Mouse (Mus musculus): ENCODE measurements around the gene Dyrk3. TPM values are rescaled to one million over a fixed set of nuclear protein-coding genes. Genes with fewer than 3 reads are reported as not detected.

The Dyrk3 gene
- total RNA-seq, 2 experiments from 2014 or later = 15.7 to 17.4 TPM

DNA sequence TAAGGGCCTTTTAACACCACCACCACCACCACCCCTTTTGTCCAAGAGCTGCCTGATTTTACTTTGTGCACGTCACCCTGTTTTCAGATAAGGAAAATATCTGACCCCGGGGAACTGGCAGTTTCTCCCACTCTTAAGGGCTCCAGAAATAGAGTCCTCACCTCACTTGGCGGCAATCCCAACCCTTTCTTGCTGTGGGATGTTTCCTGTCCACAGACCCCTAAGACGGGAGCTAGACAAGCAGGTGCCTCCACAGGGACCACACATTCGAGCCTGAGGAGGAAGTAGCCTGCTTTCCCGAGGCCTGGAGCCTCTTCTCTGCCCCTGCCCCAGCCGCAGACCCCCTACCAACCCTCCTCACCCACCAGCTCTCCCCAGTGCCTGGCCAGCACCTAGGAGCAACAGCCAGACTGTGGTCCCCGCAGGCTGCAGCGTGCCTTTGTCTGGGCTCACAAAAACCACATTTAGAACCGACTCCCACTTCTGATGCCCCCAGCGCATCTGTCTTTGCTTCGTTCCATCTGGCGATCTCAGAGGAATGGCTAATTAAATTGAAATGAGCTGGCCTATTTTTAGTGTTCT, 21.6 kb downstream of the Dyrk3 start:
- peak; percentile 44 to 53 for DNase-seq (ENCODE audit: extremely low spot score in 1 of 2, low spot score in 1 of 2)

DNA sequence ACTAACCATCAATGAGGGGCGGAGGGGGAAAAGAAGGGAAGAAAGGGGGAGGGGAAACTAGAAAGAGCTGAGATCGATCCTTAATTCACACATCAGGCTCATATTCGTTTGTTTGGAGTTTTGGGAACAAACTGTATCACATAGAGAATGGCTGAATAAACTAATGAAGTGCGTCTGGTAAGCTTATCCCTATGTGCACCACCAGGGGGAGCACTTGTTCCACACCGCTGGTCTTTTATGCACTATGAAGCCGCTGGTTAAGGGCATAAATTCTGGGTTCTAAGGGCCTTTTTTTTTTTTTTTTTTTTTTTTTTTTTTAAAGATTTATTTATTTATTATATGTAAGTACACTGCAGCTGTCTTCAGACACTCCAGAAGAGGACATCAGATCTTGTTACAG, 22.2 kb downstream of the Dyrk3 start:
- DNase-seq (ENCODE audit: extremely low spot score in 1 of 2, low spot score in 1 of 2) = peak; percentile 44 to 79

DNA sequence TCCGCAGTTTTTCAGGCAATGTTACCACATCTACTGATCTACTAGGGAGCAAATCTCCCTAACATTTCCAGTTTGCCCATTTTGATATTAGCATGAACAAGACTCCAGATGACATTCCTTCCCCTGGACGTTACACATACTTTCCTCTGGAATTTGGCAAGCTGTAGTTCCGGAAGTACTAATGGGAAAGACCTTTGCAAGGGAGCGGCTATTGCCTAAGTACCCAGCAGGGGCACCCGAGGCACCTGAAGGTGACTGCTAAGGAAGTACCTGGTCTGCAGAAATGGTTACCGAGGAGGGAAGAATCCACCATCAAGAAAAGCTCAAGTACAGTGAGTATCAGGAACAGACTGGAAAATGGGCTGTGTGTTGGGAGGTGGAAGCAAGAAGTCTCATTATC, 25.6 kb downstream of the Dyrk3 start:
- no peak for DNase-seq (ENCODE audit: extremely low spot score in 1 of 2, low spot score in 1 of 2)

DNA sequence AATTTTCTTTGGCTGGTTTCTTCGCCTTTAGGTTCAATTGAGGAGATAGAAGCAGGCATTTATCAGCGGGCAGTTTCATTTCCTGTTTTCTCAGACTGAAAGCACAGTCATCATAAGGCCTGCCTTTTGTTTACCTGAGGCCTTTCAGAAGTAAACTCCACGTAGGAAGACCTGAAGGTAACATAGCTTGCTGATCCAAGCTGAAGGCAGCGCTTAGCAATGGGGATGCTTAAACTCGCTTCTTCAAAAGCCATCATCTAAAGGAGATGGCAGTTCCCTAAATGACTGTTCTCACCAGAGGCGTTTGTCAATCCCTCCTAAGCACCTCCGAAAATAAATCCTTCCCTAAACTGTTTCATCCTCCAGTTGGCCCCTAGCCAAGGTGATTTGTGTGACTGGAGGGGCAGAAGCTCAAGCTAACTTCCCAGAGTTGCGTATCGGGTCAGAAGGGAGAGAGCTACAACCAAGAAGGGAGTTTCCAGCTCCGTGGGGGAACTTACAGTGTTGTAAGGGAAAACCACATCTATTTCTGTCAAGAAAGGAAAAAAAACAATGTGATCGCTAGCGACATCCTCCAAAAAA, 27.5 kb downstream of the Dyrk3 start:
- DNase-seq (ENCODE audit: extremely low spot score in 1 of 2, low spot score in 1 of 2) = no peak

DNA sequence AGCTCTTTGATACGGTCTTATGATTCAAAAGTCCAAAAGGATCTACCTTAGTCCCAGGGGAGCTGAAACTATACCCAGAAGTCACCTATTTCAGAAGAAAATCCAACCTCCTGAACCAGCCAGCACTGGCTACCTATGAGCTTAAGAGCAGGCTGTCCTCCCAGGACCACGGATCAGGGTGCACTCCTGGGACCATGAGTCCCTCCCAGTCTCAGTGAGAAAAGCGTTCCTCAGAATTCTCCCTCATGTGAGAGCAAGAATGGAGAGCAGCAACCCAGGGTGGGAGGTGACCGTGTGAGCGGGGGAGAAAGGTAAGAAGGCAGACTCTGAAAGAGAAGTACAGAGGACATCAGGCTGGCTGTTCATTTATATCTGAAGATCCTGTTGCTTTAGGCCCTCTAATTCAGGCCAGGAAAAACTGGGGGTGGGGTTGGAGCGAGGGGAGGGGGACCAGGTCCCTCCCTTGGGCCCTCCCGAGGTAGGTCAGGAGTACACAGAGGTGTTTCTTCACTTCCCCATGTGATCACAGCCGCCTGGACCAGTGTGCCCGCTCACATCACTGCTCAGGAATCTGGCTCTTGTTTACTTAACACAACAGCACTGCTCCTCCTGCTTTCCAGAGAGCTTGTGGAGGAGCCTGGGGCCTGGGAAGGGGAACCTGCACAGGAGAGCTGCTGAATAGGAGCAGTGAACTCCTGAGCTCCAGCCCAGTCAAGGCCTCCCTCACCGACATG, 30.4 kb downstream of the Dyrk3 start:
- DNase-seq (ENCODE audit: extremely low spot score in 1 of 2, low spot score in 1 of 2) = no peak

DNA sequence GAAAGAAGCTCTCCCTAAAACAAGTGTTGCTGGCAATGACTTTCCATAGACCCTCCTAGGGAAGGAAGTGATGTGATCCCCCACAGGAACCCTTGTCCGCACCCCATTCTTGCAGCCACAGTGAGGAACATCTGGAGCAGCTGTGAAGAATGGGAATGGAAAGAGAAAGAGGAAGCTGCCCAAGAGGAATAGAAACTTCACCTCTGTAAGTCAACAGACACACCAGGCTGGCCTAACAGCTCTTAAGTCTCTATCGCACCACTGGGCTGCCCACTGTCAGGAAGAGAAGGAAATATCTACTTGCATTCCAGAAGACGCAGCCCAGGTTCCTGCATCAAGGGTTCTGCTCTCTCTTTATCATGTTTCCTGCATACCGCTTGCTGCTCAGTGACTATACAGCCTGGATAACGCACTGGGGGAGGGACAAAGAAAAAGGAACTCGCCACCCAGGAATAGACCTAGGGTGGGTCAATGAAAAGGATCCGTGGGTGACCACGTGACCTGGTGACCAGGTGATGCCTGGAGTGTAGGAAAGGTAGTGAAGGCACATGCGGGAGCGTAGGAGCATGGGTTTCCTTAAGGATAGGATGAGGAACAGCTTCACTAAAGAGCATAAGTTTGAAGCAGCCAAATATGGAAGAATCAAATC, 34.2 kb downstream of the Dyrk3 start:
- DNase-seq (ENCODE audit: extremely low spot score in 1 of 2, low spot score in 1 of 2) = no peak

DNA sequence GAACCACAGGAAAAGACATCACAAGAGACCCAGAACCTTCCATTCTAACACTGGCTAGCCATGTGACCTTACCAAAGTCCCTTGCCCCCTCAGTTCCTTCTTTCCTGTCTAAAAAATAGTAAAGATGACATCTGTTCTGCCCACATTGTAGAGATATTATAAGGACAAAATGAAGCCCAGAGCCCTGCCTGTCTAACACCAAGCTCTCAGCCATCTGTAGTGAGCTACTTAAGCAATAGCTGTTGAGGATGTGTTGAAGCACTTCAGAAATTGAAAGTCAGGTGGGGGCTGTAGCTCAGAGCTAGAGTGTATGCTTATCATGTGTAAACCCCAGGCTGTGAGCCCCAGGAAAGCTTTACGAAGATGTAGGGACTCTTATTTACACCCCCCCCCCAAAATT, 37.3 kb downstream of the Dyrk3 start:
- no peak for DNase-seq (ENCODE audit: extremely low spot score in 1 of 2, low spot score in 1 of 2)

DNA sequence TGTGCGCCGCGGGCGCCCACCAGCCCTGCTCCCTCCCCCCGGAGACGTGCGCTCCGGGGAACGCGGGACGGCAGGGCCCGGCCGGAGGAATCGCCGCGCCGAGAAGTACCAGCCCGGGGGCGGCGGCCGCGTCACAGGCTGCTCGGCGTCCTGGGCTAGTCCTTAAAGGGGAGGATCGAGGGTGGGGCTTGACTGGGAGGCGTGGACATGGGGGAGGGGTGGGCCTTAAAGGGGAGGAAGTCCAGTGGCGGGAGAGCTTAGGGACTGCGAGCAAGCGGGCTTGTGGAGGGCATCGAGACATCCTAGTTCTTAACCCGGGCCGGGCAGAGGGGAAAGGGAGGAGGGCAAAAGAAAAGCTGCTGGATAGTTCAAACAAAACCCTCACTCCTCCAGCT, 40.4 kb downstream of the Dyrk3 start, which contains the start of gene Mapkapk2:
Mapkapk2 (minus strand) TSS at position 127 of the 395 bp plus-strand sequence.
- peak; percentile 77 to 81 for DNase-seq (ENCODE audit: extremely low spot score in 1 of 2, low spot score in 1 of 2)

DNA sequence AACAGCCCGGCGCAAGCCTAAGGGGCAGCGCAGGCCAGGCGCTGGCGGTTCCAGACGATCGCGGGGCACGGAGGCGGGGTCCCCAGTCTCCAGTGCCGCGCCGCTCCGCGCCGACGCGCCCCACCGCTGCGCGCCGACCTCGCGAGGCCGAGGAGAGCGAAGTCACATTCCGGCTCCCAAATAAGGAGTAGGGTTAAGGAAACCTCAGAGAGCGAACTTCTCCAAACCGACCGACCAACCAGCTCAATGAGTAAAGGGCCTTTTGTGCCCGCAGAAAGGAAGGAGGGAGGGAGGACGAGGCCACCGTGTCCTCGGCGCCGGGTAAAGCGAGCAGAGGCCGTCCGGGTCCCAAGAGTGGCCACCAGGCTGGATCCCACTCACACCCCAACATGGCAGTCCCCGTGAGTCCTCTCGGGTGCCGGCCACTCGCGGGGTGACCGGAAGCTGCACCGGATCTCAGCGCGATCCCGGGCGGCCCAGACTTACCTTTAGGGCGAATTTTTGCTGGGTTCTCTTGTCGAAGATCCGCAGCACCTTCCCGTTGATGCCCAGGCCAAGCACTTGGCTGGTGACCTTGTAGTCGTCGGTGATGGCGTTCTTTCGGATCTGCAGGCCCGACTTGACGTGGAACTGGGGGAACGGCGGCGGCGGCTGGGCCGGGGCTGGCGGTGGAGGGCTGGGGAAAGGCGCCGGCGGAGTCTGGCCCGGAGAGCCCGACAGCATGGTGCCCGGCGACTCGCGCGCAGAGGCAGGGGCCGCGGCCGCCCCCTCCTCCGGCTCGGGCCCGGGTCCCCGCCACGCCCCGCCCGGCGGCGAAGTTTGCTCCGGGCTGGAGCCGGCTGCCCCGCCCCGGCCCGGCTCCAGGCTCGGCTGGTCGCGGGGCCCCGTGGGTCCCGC, 41.1 kb downstream of the Dyrk3 start:
- DNase-seq (ENCODE audit: extremely low spot score in 1 of 2, low spot score in 1 of 2) = no peak

DNA sequence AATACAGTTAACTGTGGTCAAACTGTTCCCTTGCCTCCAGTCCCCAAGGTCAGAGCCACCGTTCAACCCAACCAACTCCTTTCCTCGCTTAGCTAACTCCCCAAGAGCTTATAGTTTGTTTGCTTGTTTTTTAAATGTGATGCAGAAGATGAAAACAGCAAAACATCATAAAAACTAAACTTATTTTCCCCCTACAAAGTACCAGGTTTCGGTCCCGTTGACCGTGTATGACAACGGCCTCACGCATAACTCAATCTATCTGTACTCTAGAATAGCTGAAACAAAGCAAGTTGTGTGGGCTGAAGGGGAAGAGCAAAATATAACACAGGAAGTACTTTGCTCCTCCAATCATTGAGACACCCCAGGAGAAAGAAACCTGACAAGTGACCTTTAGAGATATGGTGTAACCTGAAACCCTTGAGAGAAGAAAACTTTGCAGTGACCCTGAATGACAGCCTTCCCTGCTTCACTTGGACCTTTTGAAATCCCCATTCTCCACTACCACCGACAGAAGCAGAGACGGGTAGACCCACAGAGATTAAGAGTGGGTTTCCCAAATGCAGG, 41.9 kb downstream of the Dyrk3 start:
- DNase-seq (ENCODE audit: extremely low spot score in 1 of 2, low spot score in 1 of 2) = no peak

DNA sequence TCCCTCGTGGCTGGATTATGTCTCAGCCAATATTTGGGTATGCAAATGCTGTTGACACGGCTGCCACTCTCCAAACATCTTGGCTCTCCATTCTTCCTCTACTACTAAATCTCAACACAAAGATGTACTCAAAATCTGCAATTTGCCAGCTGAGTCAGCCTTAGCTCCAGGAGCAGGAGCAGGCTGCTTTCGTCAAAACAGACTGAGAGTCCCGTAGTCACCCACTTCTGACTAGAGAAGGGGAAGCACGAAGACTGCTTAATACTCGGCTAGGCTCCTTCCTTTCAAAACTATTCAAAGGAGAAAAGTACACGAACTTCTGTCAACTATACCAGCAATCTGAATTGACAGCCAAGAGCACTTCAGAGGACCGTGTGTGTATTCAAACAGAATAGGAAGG, 42.6 kb downstream of the Dyrk3 start:
- DNase-seq (ENCODE audit: extremely low spot score in 1 of 2, low spot score in 1 of 2) = no peak

DNA sequence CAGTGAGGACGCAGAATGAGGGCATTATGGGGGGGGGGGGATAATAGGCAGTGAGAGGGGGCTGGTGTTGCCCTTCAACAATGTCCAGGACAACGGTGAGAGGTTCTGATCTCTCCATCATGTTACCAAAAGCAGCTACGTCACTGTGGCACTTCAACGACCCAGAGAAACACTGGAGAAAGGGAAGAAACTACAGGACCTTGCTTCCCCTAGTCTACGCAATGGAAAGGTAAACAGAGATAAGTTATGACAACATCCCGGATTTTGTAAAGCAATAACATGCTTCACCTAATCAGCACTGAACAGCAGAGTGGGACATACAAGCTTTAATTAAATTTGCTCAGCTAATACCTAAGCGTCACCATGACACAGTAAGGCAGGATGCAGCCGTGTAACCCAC, 44.3 kb downstream of the Dyrk3 start:
- no peak for DNase-seq (ENCODE audit: extremely low spot score in 1 of 2, low spot score in 1 of 2)

DNA sequence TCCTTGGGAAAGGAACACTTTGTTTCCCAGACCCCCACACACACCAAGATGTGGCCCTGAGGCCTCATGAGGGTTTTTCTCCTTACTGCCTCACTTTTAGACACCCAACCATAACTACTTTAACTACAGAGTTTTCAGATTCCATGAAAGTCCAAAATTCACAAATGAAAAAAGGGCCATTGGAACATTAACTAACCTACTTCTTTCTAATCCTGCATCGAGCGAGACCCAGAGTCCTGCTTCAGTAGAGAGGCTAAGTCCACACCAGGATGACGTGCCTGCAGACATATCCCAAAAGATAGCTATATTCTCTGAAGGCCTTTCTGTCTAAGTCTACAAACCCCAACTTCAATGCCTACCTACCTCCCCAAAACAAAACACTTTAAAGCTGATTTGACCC, 45.3 kb downstream of the Dyrk3 start:
- DNase-seq (ENCODE audit: extremely low spot score in 1 of 2, low spot score in 1 of 2) = no peak

DNA sequence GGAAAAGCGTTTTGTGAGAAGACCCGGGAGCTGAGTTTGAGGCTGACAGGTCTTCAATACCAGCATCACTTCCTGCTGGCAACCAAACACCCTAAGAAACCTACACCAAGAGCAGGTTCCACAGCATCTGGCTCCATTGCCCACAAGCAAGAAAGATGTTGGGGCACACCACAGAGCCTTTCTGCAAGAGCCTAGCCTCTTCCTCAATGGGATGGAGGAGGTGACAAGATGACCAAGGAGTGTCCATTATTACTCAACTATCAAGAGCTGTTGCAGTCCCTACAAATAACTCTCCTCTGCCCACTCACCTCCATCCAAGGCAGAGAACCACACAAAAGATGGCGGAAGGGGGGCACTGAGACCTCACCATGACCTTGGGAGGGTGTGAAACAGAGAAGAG, 46.0 kb downstream of the Dyrk3 start:
- DNase-seq (ENCODE audit: extremely low spot score in 1 of 2, low spot score in 1 of 2) = no peak

DNA sequence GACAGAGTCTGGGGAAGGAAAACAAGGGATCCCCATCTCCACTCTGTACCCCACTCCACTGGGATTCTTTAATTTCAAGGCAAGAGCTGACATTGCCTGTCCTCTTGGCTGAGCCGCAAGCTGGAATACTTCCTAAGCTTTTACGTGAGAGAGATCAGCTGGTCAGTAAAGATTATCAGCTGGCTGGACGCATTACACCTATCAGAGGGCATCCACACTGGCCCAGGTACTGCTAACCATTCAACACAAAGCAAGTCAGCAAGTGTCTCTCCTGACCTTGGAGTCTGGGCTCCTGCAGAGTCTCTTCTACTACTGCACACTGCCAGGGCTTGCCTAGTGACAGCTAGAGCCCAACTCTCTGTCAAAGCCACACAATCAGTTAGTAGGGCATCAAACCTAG, 46.7 kb downstream of the Dyrk3 start:
- DNase-seq (ENCODE audit: extremely low spot score in 1 of 2, low spot score in 1 of 2) = no peak

DNA sequence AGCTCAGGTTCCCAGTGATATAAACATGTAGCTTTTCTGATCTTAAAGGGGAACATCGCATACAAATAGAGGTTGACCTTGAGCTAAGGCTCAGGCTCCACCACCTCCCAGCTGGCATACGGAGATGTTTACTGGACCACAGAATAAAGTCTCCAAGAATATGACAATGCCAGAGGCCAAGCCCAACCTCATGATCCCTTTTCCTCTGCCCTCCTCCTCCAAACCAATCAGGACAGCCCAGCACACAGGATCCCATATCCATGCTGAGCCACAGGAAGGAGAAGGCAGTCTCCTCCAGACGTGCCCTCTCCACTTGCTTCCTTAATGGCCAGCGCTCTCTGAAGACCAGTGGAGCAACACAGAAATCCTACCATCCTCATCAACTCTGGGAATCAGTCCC, 47.3 kb downstream of the Dyrk3 start:
- DNase-seq (ENCODE audit: extremely low spot score in 1 of 2, low spot score in 1 of 2) = no peak

DNA sequence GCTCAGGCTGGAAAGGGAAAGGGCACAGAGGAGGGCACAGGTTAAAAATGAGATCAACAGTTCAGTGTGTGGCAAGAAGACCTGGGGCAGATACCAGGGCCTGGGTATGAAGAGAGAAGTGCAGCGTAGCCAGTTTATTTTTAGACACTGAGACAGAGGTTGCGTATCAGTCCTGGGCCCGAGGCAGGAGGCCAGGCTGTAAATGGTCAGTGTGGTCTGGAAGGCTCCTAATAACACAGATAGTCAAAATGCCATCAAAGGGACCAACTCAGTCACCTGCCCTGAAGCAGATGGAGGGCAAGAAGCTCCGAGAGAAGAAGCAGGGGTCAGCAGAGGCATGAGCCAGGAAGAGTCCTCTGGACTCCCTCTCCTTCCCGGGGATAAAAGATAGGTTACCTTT, 47.9 kb downstream of the Dyrk3 start:
- DNase-seq (ENCODE audit: extremely low spot score in 1 of 2, low spot score in 1 of 2) = no peak

DNA sequence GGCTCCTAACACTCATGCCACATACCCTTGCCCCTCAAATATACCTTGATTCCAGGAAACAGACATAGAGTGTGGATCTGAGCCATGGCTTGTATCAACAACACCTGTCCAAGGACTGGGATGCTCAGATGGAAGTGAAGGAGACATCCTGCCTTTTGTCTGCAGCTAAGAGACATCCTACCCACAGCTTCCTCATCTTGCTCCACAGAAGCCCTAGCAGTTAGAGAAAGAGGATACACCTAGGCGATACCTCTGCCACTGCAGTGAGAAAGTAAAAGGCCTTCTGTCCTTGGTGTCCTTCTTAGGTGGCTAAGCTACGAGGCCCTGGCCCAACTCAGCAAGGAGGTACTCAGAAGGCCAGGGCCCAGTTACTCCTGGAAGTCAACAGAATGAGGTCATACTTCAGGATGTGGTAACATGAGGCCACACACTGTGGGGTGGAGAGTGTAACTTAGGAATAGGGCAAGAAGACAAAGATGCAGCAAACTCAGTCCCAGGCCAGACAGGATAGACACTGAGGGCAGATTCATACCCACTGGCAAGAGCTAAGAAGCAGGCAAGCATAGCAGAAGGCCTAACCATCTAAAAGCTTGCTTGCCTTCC, 48.5 kb downstream of the Dyrk3 start:
- no peak for DNase-seq (ENCODE audit: extremely low spot score in 1 of 2, low spot score in 1 of 2)

DNA sequence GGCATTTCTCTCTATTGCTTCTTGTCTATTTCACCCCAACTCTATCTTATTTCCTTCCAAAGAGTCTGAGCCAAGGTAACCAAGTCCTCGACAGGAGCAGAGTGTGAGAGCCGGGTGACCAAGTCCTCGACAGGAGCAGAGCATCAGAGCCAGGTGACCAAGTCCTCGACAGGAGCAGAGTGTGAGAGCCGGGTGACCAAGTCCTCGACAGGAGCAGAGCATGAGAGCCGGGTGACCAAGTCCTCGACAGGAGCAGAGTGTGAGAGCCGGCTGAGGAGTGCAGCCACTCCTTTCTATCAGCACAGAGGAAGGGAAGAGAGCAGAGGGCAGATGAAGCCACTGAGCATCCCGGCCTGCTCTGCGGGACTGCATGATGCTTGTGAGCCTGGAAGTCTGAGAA, 49.6 kb downstream of the Dyrk3 start:
- DNase-seq (ENCODE audit: extremely low spot score in 1 of 2, low spot score in 1 of 2) = no peak

DNA sequence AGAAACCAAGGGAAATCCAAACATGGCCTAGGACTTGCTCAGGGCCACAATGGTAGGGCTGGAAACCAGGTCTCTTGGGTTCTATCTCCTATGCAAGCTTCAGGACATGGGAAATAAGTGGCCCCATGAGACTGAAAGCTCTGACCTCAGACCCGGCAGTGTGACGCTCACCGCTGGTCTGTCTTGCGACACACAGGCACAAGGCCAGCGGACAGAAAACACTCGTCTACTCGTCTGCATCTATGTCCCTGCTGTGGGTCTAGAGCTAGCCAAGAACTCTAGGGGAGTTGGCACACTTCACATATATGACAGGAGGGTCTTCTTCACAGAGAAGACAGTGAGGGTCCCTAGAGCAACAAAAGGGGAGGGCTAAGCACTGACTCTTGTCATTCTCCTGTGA, 51.2 kb downstream of the Dyrk3 start:
- DNase-seq (ENCODE audit: extremely low spot score in 1 of 2, low spot score in 1 of 2) = no peak
